Mouse (Mus musculus): ENCODE results near the gene Upk2.

Gene Upk2

GRCm38 (mm10) chr9:44488416-44488815 lies 33.6 kb upstream of the Upk2 start:
- peak in 1 of 2 experiments; percentile 52 for DNase-seq

- peak; percentile 59 to 76 for DNase-seq
Observed at GRCm38 (mm10) chr9:44487441-44487840, 32.7 kb upstream of the Upk2 start.

GRCm38 (mm10) chr9:44486741-44487421 lies 32.1 kb upstream of the Upk2 start:
- peak; percentile 60 to 68 for DNase-seq

GRCm38 (mm10) chr9:44486335-44486734 lies 31.6 kb upstream of the Upk2 start:
- DNase-seq, result peak; percentile 73 to 83

GRCm38 (mm10) chr9:44485516-44486161 lies 30.9 kb upstream of the Upk2 start:
- DNase-seq, result peak; percentile 46 to 66

- DNase-seq, result peak; percentile 29 to 31
Observed at GRCm38 (mm10) chr9:44485105-44485515, 30.3 kb upstream of the Upk2 start.

GRCm38 (mm10) chr9:44484311-44485104 lies 29.7 kb upstream of the Upk2 start:
- DNase-seq, result peak; percentile 23 to 28

GRCm38 (mm10) chr9:44483510-44484044 lies 28.8 kb upstream of the Upk2 start:
- DNase-seq, result peak; percentile 78 to 86

GRCm38 (mm10) chr9:44483041-44483509 lies 28.3 kb upstream of the Upk2 start:
- peak; percentile 41 to 66 for DNase-seq

- peak; percentile 97 to 98 for DNase-seq
Observed at GRCm38 (mm10) chr9:44482552-44482951, 27.8 kb upstream of the Upk2 start, which contains the start of gene Bcl9l. Gene Bcl9l (plus strand): TSS chr9:44482825.

- no peak for DNase-seq
Observed at GRCm38 (mm10) chr9:44482112-44482511, 27.3 kb upstream of the Upk2 start.

GRCm38 (mm10) chr9:44479628-44480428 lies 25.1 kb upstream of the Upk2 start:
- DNase-seq, result peak; percentile 93 to 94

- DNase-seq, result peak; percentile 88 to 94
Observed at GRCm38 (mm10) chr9:44478959-44479605, 24.3 kb upstream of the Upk2 start.

- DNase-seq, result peak; percentile 87 to 92
Observed at GRCm38 (mm10) chr9:44478229-44478921, 23.6 kb upstream of the Upk2 start.

- peak; percentile 9 to 73 for DNase-seq
Observed at GRCm38 (mm10) chr9:44477339-44478228, 22.8 kb upstream of the Upk2 start.

- peak; percentile 35 to 42 for DNase-seq
Observed at GRCm38 (mm10) chr9:44475936-44476335, 21.2 kb upstream of the Upk2 start.

GRCm38 (mm10) chr9:44474327-44474726 lies 19.6 kb upstream of the Upk2 start:
- DNase-seq, result no peak

GRCm38 (mm10) chr9:44473184-44473583 lies 18.4 kb upstream of the Upk2 start:
- DNase-seq, result no peak

GRCm38 (mm10) chr9:44468800-44469199 lies 14.0 kb upstream of the Upk2 start:
- no peak for DNase-seq

- no peak for DNase-seq
Observed at GRCm38 (mm10) chr9:44468224-44468623, 13.4 kb upstream of the Upk2 start.

Measured in kidney, postnatal 4 days (tissue).